Mouse (Mus musculus): ENCODE data around the gene 4632433K11Rik.
"Not testable (repeated sequence)": the region's sequence is repeated elsewhere in the genome, so short reads cannot be mapped to it uniquely, and the experiment has no call there.

4632433K11Rik gene

GRCm38 (mm10) chr7:5056651-5057263, 22.8 kb downstream of the 4632433K11Rik start:
- DNase-seq (ENCODE audit: low spot score) = no peak

GRCm38 (mm10) chr7:5057381-5057780, 23.5 kb downstream of the 4632433K11Rik start:
- DNase-seq (ENCODE audit: low spot score) = no peak

GRCm38 (mm10) chr7:5057804-5058203, 23.9 kb downstream of the 4632433K11Rik start:
- no peak for DNase-seq (ENCODE audit: low spot score)

DNA sequence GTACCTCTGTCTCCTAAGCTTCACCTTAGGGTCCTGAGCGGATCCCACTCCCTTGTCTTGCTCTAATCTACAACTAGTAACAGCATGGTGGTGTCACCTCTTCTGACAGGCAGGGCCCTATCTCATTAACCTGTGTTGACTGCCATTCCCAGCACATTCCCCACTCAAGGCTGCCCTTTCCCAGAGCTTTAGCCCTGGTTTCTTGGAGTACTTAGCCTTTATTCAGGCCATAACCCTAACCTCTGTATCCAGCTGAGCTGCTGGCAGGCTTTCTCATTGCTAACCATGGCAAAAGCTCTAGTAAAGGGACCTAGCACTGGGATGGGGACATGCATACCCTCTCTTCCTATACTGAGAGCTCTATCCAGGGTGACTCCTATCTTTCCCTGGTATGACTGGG, 24.7 kb downstream of the 4632433K11Rik start:
- no peak for DNase-seq (ENCODE audit: low spot score)

- no peak for DNase-seq (ENCODE audit: low spot score)
These were observed 25.5 kb downstream of the 4632433K11Rik start for GRCm38 (mm10) chr7:5059421-5059820.

DNA sequence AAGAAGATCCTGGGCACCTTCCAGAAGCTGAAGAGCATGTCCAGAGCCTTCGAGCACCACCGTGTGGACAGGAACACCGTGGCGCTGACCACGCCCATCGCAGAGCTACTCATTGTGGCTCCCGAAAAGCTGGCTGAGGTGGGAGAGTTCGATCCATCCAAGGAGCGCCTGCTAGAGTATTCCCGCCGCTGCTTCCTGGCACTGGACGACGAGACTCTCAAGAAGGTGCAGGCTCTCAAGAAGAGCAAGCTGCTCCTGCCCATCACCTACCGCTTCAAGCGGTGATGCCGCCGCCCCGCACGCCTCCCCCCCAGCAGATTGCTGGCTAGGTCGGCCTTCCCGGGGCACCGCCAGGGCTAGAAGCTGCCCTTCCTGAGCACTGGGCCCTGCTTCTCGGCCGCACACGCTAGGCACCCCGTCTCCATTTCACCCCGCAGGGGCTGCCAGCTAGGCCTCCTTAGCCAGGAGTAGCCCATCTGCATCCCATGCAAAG, 26.4 kb downstream of the 4632433K11Rik start:
- DNase-seq (ENCODE audit: low spot score) = peak; percentile 81

DNA sequence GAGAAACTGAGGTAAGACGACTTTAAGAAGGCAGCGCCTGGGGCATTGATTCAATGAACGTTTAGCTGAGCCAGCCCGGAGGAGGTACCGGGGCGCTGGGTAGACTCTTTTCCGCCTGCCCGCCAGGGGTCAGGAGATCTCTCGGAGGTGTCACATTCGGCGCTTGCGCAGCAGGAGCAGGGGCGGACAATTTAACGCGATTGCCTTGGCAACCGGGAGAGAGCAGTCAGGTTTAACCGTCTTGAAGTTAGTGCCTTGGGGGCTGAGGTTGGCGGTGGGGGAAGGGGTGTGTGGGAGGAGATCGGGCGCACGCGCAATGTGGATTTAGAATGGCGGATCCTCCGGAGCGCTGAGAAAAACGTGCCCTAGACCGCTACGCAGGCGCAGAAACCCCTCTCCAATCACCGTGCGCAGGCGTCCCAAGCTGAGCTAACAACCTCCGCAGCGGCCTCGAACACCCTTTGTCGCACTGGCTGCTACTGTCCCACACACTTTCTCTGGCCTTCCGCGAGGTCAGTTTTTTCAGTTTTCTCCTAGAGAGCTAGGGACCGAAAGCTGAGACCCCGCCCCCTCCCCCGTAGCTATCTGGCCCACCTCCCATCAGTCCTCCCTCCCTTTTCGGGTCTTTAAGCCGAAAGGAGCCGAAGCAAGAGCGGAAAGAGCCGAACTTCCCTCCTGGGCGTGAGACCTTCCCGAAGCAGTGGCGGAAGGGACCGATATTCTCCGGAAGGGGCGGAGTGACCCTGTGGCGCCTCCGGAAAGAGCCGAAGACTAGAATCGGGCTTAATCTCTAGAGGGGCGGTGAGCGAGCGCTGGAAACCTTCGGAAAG, 27.2 kb downstream of the 4632433K11Rik start:
- DNase-seq (ENCODE audit: low spot score) = peak; percentile 96

DNA sequence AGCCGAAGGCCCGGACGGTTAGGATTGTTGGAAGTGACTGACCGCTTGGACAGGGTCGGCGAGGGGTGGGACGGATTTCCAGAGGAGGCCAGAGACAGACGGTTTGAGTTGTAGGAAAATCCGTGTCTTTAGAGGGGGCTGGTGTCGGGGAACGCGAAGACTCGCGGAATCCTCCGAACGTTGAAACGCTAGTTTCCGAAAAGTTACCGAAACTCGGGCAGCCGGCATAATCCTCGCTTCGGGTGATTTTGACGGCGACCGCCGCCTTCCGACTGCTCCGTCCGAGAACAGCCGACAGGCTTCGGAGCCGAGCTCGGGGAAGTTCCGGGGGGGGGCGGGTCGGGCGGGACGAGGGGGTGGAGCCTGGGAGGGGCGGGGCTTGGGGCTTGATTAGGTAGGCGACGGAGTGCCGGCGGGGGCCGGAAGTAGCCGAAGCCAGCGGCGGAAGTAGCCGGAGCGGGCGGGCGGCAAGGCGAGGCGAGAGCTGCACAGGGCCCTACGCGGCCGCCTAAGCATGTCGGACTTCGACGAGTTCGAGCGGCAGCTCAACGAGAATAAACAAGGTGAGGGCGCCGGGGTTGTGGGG, 27.9 kb downstream of the 4632433K11Rik start, which contains the start of gene U2af2:
TSS of gene U2af2 (plus strand) at position 370 of the 586 bp plus-strand sequence.
- DNase-seq (ENCODE audit: low spot score) = peak; percentile 84

DNA sequence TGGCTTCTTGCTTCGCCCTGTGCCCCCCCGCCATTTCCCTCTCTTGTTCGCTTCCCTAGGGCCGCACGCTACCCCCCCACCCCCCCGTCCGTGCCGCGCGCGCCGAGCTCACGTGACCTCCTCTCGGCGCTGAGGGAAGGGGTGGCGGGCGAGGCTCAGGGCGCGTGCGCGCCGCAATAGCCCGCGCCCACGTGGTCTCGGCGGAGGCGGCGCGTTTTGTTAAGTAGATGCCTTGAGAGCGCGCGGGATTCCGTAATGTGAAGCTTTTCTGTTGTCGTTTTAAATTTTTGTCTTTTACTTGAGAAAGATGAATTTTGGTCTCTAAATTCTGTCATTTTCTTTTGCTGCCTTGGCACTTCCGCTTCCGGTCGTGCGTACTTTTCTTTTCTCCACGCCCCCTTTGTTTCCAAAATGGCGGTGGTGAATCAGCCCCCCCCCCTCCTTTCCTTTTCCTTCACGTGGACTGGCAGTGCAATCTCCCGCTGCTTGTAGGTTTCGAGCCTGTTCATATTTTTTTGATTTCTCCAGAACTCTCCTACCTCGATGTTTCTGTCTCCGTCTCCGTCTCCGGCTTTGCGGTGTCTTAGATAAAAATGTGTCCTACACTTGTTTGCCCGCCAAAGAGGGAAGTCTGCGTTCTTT, 28.6 kb downstream of the 4632433K11Rik start:
- DNase-seq (ENCODE audit: low spot score) = peak; percentile 85

DNA sequence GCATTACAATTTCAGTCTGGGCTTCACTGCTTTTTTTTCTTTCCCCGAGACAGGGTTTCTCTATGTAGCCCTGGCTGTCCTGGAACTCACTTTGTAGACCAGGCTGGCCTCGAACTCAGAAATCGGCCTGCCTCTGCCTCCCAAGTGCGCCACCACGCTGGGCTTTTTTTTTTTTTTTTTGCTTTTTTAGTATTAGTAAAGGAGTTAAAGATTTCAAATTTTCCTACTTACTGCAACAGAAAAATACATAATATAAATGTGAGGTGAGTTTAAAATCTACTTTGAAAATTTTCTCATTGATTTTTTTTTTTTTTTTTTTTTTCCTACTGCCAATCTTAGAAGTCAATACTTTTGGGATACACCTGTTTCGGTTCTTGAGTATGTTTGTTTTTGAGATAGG, 31.0 kb downstream of the 4632433K11Rik start:
- no peak for DNase-seq (ENCODE audit: low spot score)

DNA sequence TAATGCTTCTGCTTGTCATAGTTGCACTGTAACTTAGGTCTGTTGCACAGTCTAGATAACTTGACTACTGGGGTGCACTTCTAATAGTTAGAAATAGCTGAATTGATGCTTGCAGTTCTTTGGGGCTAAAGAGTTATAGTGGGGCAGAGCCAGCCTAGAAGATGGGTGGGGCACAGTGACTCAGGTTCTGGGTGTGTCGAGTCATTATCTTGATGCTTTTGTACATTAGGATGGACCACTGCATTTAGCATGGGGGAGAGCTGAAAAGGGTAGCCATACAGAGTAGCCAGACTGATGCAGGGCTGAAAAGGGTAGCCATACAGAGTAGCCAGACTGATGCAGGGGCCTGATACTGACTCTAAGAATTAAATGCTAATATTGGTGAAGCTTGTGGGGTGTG, 39.7 kb downstream of the 4632433K11Rik start:
- no peak for DNase-seq (ENCODE audit: low spot score)

DNA sequence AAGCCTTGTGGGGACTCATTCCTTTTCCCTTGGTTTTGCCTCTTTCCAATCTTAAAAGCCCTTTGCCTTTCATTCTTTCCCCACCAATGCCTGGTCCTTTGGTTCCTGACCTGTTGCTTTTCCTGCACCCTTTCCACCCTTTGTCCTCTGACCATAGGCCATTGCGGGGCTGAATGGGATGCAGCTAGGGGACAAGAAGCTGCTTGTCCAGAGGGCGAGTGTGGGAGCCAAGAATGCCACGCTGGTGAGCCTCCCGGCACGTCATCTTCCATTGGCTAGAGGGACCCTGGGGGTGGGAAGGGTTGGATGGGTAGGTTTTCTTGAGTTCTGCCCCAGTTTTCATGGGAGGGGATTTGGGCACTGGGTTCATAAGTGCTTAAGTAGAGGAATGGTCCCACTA, 41.1 kb downstream of the 4632433K11Rik start:
- no peak for DNase-seq (ENCODE audit: low spot score)

DNA sequence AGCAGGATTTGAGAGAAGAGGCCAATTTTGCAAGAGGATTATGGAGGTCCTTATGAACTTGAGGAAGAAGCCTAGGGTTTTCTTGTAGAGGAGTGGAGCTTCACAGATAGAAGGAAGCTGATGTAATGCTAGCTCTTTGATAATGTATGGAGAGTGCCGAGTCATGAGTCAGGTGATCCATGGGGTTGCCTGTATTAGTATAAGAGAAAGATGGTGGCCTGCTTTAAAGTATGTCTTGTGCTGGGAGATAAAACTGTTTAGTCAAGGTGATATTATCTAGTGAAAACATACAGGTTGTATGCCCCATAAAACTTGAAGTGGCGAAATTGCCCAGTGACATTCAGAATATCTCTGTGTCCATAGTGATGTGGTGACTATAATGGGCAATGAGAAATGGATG, 43.0 kb downstream of the 4632433K11Rik start:
- no peak for DNase-seq (ENCODE audit: low spot score)

DNA sequence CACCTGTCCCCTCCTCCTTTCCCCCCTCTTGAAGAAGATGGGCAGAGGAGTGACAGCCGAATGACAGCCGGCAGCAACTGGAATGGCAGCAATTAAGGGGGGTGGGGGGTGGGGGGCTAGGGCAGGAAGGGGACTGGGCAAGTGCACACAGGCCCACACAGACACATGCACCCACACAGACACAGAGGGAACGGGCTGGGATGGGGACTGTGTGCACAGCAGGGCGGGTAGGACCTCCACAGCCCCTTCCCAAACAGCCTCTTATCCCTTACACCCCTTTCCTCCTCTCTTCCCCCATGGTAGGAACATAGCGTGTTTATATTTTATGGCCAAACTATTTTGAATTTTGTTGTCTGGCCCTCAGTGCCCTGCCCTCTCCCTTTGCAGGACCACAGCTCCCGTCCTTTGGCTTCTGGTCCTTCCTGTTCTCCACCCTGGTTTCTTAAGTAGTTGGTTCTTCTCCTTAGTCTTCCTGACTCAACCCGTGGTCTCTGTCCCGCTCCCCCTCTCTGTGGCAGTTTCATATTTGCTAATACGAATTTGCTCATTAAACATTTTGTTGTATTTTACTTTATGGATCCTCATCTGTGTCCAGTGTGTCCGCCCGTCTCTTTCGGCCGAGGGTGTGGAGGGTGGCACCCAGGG, 45.6 kb downstream of the 4632433K11Rik start:
- DNase-seq (ENCODE audit: low spot score) = not testable (repeated sequence)

DNA sequence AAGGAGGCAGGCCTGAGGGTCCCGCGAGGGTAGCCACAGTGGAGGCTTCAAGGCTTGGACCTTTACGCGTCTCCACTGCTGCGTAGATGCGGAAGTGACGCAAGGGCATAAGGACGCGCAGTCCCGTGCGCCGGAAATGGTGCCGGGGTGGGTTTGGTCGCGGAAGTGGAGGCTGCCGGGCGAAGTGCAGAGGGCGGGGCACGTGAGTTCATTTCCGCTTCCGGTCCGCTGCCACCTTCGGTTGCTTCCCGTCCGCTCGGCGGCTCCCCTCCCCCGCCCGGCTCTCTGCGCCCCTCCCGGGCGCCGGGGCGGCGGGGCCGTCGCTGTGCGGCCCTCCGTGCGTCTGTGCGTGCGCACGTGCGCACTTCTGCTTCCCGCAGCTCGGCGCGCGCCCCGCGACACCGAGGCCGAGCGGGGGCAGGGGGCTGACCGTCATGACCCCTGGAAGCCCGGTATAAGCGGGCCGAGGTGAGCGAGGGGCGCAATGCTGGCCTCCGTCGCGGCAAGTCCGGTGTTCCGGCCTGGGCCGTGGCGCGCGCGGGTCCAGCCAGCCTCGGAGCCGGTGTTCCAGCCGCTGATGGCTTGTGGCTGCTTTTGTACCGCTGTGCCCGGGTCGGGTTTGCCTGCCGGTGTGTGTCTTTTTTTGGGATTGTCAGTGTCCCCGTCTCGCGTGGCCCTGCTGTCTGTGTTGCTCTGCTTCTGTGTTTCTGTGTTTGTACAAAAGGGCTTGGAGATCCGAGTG, 46.3 kb downstream of the 4632433K11Rik start, which contains the start of gene Epn1:
TSS of gene Epn1 (plus strand) at position 226 of the 742 bp plus-strand sequence.
- DNase-seq (ENCODE audit: low spot score) = peak; percentile 92

GRCm38 (mm10) chr7:5080815-5081214, 46.9 kb downstream of the 4632433K11Rik start:
- no peak for DNase-seq (ENCODE audit: low spot score)

DNA sequence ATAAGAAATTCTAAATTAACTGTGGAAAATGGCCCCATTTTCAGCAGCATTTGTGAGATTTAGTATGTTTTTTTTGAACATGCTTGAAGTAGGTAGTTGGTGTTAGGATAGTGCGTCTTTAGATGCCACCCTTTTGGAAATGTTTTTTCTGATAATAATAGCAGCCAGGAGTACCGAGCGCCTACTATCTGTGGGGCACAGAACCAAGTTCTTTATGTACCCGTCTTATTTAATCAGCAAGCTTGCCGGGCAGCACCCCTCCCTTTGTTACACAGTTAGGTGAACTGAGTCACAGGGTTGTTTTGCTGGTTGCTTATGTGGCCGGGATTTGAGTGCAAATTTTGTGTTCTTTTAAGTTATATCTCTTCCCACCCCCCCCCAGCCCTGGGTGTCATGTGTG, 47.3 kb downstream of the 4632433K11Rik start:
- no peak for DNase-seq (ENCODE audit: low spot score)

- DNase-seq (ENCODE audit: low spot score) = no peak
These were observed 48.0 kb downstream of the 4632433K11Rik start for GRCm38 (mm10) chr7:5081939-5082338.

GRCm38 (mm10) chr7:5083325-5084105, 49.6 kb downstream of the 4632433K11Rik start:
- no peak for DNase-seq (ENCODE audit: low spot score)

Measured in adipocyte (in vitro differentiated cells).